Mouse (Mus musculus): Measurements from ENCODE around the gene Zfp36. TPM values are rescaled to one million over a fixed set of nuclear protein-coding genes. Genes with fewer than 3 reads are reported as not detected.

Gene Zfp36
- polyA plus RNA-seq (2014; fragmentation: Nextera tagmentation; extraction: Ambion mirVana), result 4.7 and 5.5 TPM in 2 replicates

DNA sequence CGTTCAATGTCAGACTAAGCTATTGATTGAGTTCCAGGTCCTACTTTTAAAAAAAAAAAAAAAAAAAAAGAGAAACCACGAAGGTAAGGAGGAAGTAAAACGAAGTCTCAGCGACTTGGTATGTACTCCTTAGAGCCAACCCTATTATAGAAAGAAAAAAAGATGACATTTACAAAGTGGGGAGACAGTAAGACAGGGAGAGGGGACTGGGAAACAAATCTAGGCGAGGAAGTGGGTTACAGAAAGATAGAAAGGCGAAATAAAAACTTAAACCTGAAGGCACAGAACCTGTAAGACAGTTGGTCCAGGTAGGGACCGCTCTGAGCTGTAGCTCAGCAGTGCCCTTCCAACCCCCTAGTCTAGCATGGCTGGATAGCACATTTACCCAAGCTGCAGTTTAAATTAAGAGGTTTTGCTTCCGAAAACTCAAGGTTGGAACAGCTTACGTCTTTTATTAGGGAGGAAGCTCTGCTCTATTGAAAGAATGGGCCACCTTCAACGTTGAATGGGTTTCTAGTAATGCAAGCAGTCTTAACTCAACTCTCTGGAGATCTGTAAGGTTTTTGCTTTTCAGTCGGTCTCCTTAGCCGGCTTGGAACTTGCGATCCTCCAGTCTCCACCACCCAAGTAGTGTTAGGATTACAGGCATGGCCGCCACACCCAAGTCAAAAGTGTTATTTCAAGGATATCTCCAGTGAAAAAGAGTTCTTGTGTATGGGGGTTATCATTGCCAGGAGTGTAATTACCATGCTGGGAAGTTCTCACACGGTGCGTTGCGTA is at the start of gene Zfp36:
Gene Zfp36 (minus strand): TSS at position 17 of the 780 bp plus-strand sequence.
- DNase-seq (ENCODE audit: low spot score), result no peak
- ATAC-seq (replicated peaks; ENCODE audit: insufficient number of reproducible peaks, low FRiP score, low TSS enrichment, low read depth), result no peak
- Histone ChIP-seq H3K27me3 (ENCODE audit: control insufficient read depth, insufficient read depth, low read length) (no peaks in the 10 kb centered on the region), H3K9me3 (replicated peaks; ENCODE audit: control insufficient read depth, low read length) (no peaks in the 10 kb centered on the region), H3K4me3 (ENCODE audit: low read depth, low read length) (peak within 1 kb of the TSS; percentile 62), H3K4me1 (ENCODE audit: control insufficient read depth, insufficient read depth, low read length) (peaks cover 25% of the 10 kb centered on the region), H3K4me2 (ENCODE audit: low read depth, low read length) (peak within 1 kb of the TSS; percentile 95), H3K27ac (replicated peaks; ENCODE audit: low read depth, low read length) (peak within 1 kb of the TSS; percentile 92), H3K9ac (replicated peaks; ENCODE audit: low read length) (peak within 1 kb of the TSS; percentile 74), H3K36me3 (replicated peaks; ENCODE audit: control insufficient read depth, insufficient read depth, low read depth, low read length) (no peaks in the 10 kb centered on the region)
- 47% methylated on average over 17 of the region's 17 CpGs for WGBS

GRCm38 (mm10) chr7:28427738-28428137 is 47.7 kb upstream of the Zfp36 start:
- H3K27me3 ChIP-seq (ENCODE audit: control insufficient read depth, insufficient read depth, low read length), result no peaks in the 10 kb centered on the region
- no peak overlapping the region for H3K4me3 ChIP-seq (ENCODE audit: low read depth, low read length)
- ATAC-seq (replicated peaks; ENCODE audit: insufficient number of reproducible peaks, low FRiP score, low TSS enrichment, low read depth) (no peak), DNase-seq (ENCODE audit: low spot score) (no peak)
- H3K4me1 ChIP-seq (ENCODE audit: control insufficient read depth, insufficient read depth, low read length), result no peaks in the 10 kb centered on the region
- H3K4me2 ChIP-seq (ENCODE audit: low read depth, low read length), result no peak overlapping the region
- H3K9me3 ChIP-seq (replicated peaks; ENCODE audit: control insufficient read depth, low read length), result no peaks in the 10 kb centered on the region
- H3K36me3 ChIP-seq (replicated peaks; ENCODE audit: control insufficient read depth, insufficient read depth, low read depth, low read length), result peaks cover 3% of the 10 kb centered on the region; the same call in 1 of the 2 replicates
- no peak overlapping the region for H3K27ac ChIP-seq (replicated peaks; ENCODE audit: low read depth, low read length)
- no peak overlapping the region for H3K9ac ChIP-seq (replicated peaks; ENCODE audit: low read length)

DNA sequence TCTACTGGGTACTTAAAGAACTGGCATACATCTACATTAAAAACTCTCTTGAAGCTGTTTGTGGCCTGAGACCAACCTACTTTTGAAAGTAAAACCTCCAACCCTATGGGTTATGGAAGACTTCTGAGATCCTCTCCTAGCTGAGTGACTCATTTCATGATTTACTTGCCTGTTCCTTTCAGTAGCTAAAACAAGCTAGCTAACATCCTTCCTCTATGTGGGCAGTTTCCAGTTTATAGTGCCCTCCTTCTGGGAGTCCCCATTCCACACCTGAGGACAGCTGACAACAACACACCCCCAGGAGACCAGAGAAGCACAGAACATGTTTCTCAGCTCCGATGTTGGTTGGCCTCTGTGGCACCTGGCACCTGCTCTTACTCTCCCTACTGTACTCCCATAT is 43.0 kb upstream of the Zfp36 start:
- no peak for ATAC-seq (replicated peaks; ENCODE audit: insufficient number of reproducible peaks, low FRiP score, low TSS enrichment, low read depth)
- peaks cover 11% of the 10 kb centered on the region for H3K36me3 ChIP-seq (replicated peaks; ENCODE audit: control insufficient read depth, insufficient read depth, low read depth, low read length)
- 100% methylated on average over 1 of the region's 1 CpGs for WGBS

GRCm38 (mm10) chr7:28419416-28419815 is 39.4 kb upstream of the Zfp36 start:
- Histone ChIP-seq H3K9ac (replicated peaks; ENCODE audit: low read length) (no peak overlapping the region), H3K9me3 (replicated peaks; ENCODE audit: control insufficient read depth, low read length) (no peaks in the 10 kb centered on the region), H3K27ac (replicated peaks; ENCODE audit: low read depth, low read length) (no peak overlapping the region), H3K36me3 (replicated peaks; ENCODE audit: control insufficient read depth, insufficient read depth, low read depth, low read length) (peaks cover 11% of the 10 kb centered on the region), H3K4me2 (ENCODE audit: low read depth, low read length) (no peak overlapping the region), H3K4me3 (ENCODE audit: low read depth, low read length) (no peak overlapping the region), H3K4me1 (ENCODE audit: control insufficient read depth, insufficient read depth, low read length) (no peaks in the 10 kb centered on the region), H3K27me3 (ENCODE audit: control insufficient read depth, insufficient read depth, low read length) (no peaks in the 10 kb centered on the region)
- WGBS, result 98% methylated on average over 2 of the region's 2 CpGs
- no peak for ATAC-seq (replicated peaks; ENCODE audit: insufficient number of reproducible peaks, low FRiP score, low TSS enrichment, low read depth)
- no peak for DNase-seq (ENCODE audit: low spot score)

More for the DNA sequence above, 43.0 kb upstream of the Zfp36 start:
- H3K9me3 ChIP-seq (replicated peaks; ENCODE audit: control insufficient read depth, low read length), result no peaks in the 10 kb centered on the region
- no peaks in the 10 kb centered on the region for H3K4me1 ChIP-seq (ENCODE audit: control insufficient read depth, insufficient read depth, low read length)
- DNase-seq (ENCODE audit: low spot score), result no peak
- no peak overlapping the region for H3K27ac ChIP-seq (replicated peaks; ENCODE audit: low read depth, low read length)
- no peak overlapping the region for H3K4me3 ChIP-seq (ENCODE audit: low read depth, low read length)
- H3K27me3 ChIP-seq (ENCODE audit: control insufficient read depth, insufficient read depth, low read length), result no peaks in the 10 kb centered on the region
- no peak overlapping the region for H3K9ac ChIP-seq (replicated peaks; ENCODE audit: low read length)
- H3K4me2 ChIP-seq (ENCODE audit: low read depth, low read length), result no peak overlapping the region

DNA sequence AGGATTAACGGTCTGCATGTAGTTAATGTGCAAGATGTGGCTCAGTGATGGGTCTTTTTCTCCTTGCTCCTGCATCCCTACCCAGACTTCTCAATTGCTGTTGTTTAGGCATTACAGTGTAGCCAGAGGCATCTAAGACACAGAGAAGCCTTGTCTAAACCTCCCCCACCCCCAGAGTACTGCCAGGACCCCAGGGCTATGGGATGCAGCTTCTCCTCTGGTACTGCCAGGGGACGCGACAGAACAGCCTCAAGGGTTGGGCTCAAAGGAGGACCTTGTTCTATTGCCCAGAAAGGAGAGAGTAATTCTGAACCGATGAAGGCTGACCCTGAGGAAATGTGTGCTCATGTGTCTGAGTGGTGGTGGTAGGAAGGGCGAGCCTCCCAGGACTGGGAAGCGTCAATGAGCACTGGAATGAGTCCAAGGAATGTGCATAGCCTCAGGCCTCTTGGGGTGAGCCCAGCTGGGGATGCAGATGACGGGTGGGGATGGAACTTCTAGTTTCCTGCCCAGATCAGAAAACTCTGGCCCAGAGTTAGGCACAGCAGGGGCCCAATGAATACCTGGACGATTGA is 38.1 kb upstream of the Zfp36 start:
- peaks cover 18% of the 10 kb centered on the region for H3K36me3 ChIP-seq (replicated peaks; ENCODE audit: control insufficient read depth, insufficient read depth, low read depth, low read length)

DNA sequence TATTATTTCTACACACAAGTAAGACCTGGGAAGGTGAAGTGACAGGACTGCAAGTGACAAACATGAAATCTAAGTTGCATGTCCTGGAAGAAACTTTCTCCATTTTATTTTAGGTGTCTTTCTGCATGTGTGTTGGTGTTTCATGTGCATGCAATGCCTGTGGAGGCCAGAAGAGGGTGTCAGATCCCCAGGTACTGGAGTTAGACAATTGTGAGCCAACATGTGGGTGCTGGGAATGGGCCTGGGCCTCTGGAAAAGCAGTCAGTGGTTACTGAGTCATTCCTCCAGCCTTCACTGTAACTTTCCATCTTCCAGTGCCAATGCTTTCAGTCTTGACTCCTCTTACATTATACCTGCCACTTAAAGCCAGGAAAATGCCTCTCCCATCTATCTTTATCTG is 37.3 kb upstream of the Zfp36 start:
- H3K4me3 ChIP-seq (ENCODE audit: low read depth, low read length), result no peak overlapping the region
- no peak overlapping the region for H3K27ac ChIP-seq (replicated peaks; ENCODE audit: low read depth, low read length)
- ATAC-seq (replicated peaks; ENCODE audit: insufficient number of reproducible peaks, low FRiP score, low TSS enrichment, low read depth) (no peak), DNase-seq (ENCODE audit: low spot score) (no peak)
- no peaks in the 10 kb centered on the region for H3K4me1 ChIP-seq (ENCODE audit: control insufficient read depth, insufficient read depth, low read length)
- H3K9ac ChIP-seq (replicated peaks; ENCODE audit: low read length), result no peak overlapping the region
- no peaks in the 10 kb centered on the region for H3K9me3 ChIP-seq (replicated peaks; ENCODE audit: control insufficient read depth, low read length)
- H3K36me3 ChIP-seq (replicated peaks; ENCODE audit: control insufficient read depth, insufficient read depth, low read depth, low read length), result peaks cover 15% of the 10 kb centered on the region
- no peaks in the 10 kb centered on the region for H3K27me3 ChIP-seq (ENCODE audit: control insufficient read depth, insufficient read depth, low read length)
- no peak overlapping the region for H3K4me2 ChIP-seq (ENCODE audit: low read depth, low read length)

More for the DNA sequence above, 38.1 kb upstream of the Zfp36 start:
- H3K9me3 ChIP-seq (replicated peaks; ENCODE audit: control insufficient read depth, low read length), result no peaks in the 10 kb centered on the region
- H3K9ac ChIP-seq (replicated peaks; ENCODE audit: low read length), result no peak overlapping the region
- no peak for DNase-seq (ENCODE audit: low spot score)
- no peak for ATAC-seq (replicated peaks; ENCODE audit: insufficient number of reproducible peaks, low FRiP score, low TSS enrichment, low read depth)
- WGBS, result 73% methylated on average over 8 of the region's 8 CpGs
- no peak overlapping the region for H3K4me2 ChIP-seq (ENCODE audit: low read depth, low read length)
- no peaks in the 10 kb centered on the region for H3K4me1 ChIP-seq (ENCODE audit: control insufficient read depth, insufficient read depth, low read length)
- H3K27ac ChIP-seq (replicated peaks; ENCODE audit: low read depth, low read length), result no peak overlapping the region
- H3K4me3 ChIP-seq (ENCODE audit: low read depth, low read length), result no peak overlapping the region
- H3K27me3 ChIP-seq (ENCODE audit: control insufficient read depth, insufficient read depth, low read length), result no peaks in the 10 kb centered on the region

- Histone ChIP-seq H3K4me2 (ENCODE audit: low read depth, low read length) (no peak overlapping the region), H3K4me1 (ENCODE audit: control insufficient read depth, insufficient read depth, low read length) (no peaks in the 10 kb centered on the region), H3K9me3 (replicated peaks; ENCODE audit: control insufficient read depth, low read length) (no peaks in the 10 kb centered on the region), H3K4me3 (ENCODE audit: low read depth, low read length) (no peak overlapping the region), H3K9ac (replicated peaks; ENCODE audit: low read length) (no peak overlapping the region), H3K27me3 (ENCODE audit: control insufficient read depth, insufficient read depth, low read length) (no peaks in the 10 kb centered on the region), H3K27ac (replicated peaks; ENCODE audit: low read depth, low read length) (no peak overlapping the region), H3K36me3 (replicated peaks; ENCODE audit: control insufficient read depth, insufficient read depth, low read depth, low read length) (peaks cover 11% of the 10 kb centered on the region)
- DNase-seq (ENCODE audit: low spot score) (no peak), ATAC-seq (replicated peaks; ENCODE audit: insufficient number of reproducible peaks, low FRiP score, low TSS enrichment, low read depth) (no peak)
- 90% methylated on average over 4 of the region's 4 CpGs for WGBS
These were observed 32.8 kb upstream of the Zfp36 start for GRCm38 (mm10) chr7:28412826-28413225.

DNA sequence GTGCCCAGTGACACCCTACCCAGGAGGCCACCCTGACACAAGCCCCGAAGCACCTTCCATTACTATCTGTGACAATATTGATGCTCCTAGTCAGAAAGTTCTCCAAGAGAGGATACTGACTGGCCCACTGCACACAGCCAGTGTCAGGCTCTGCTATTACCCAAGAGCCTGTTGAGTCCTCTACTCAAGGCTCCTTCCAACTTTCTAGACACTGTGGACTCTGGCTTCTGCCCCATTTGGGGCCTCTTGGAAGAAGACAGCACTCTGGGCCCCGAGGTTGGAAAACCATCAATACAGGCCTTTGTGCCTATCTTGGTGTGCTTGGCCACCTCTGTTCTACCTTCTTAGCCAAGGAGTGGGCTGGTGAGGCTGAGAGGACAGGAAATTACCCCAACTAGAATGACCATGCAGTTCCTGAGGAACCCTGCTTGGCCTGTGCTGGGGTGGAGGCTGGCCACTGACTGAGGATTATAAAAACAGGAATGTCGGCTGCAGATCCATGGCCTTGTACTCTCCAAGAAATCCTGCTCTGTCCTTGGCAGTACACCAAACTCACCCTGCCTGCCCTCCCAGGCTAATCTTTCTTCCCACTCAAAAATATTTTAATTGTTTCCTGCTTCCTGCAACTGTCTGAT is 30.9 kb upstream of the Zfp36 start:
- ATAC-seq (replicated peaks; ENCODE audit: insufficient number of reproducible peaks, low FRiP score, low TSS enrichment, low read depth) (no peak), DNase-seq (ENCODE audit: low spot score) (no peak)
- Histone ChIP-seq H3K9me3 (replicated peaks; ENCODE audit: control insufficient read depth, low read length) (no peaks in the 10 kb centered on the region), H3K4me2 (ENCODE audit: low read depth, low read length) (no peak overlapping the region), H3K4me1 (ENCODE audit: control insufficient read depth, insufficient read depth, low read length) (no peaks in the 10 kb centered on the region), H3K4me3 (ENCODE audit: low read depth, low read length) (no peak overlapping the region), H3K9ac (replicated peaks; ENCODE audit: low read length) (no peak overlapping the region), H3K36me3 (replicated peaks; ENCODE audit: control insufficient read depth, insufficient read depth, low read depth, low read length) (peaks cover 25% of the 10 kb centered on the region), H3K27me3 (ENCODE audit: control insufficient read depth, insufficient read depth, low read length) (no peaks in the 10 kb centered on the region), H3K27ac (replicated peaks; ENCODE audit: low read depth, low read length) (no peak overlapping the region)
- 91% methylated on average over 3 of the region's 3 CpGs for WGBS
